Mouse (Mus musculus) cerebellum, adult (tissue): ENCODE data around the gene Cmtm2b.

ENCODE experiments used
- ATAC-seq: cut with Nextera tagmentation; 2 replicates; pipeline ENCODE4 v1.9.2; 2017; ENCODE audit warnings: mild to moderate bottlenecking, moderate library complexity, mixed read lengths; ENCODE audit not compliant: insufficient number of reproducible peaks, low FRiP score, low TSS enrichment

Cmtm2b gene

GRCm38 (mm10) chr8:104341106-104341561 is 19.1 kb downstream of the Cmtm2b start:
- ATAC-seq = no peak

GRCm38 (mm10) chr8:104341678-104342077 is 19.6 kb downstream of the Cmtm2b start:
- no peak for ATAC-seq

DNA sequence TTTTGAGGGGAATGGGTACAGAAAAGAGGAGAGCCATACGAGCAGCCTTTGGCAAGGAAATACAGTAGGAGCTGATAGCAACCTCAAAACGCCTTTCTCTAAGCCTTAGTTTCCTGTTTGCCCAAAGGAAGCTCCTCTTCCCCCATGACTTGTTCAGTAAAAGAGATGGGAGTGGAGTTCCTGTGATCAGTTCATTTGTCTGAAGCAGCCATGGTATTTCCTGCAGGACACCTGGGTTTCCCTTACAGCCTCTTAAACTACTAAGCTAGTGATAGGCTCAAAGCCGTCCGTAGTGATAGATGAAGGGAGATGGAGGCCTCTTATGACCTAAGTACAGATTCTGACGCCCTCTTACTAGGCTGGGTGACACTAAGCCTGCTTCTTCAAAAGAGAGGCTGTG is 20.4 kb downstream of the Cmtm2b start:
- no peak for ATAC-seq

GRCm38 (mm10) chr8:104343957-104344356 is 21.9 kb downstream of the Cmtm2b start:
- ATAC-seq = peak; percentile 76

- no peak for ATAC-seq
Measured at GRCm38 (mm10) chr8:104344622-104345021, 22.6 kb downstream of the Cmtm2b start.

GRCm38 (mm10) chr8:104346706-104347105 is 24.7 kb downstream of the Cmtm2b start:
- ATAC-seq = no peak

GRCm38 (mm10) chr8:104348971-104349370 is 26.9 kb downstream of the Cmtm2b start:
- ATAC-seq = no peak

- ATAC-seq = no peak
Measured at GRCm38 (mm10) chr8:104350047-104350446, 28.0 kb downstream of the Cmtm2b start.

- no peak for ATAC-seq
Measured at GRCm38 (mm10) chr8:104353186-104353585, 31.2 kb downstream of the Cmtm2b start.

GRCm38 (mm10) chr8:104354504-104354903 is 32.5 kb downstream of the Cmtm2b start:
- ATAC-seq = no peak

DNA sequence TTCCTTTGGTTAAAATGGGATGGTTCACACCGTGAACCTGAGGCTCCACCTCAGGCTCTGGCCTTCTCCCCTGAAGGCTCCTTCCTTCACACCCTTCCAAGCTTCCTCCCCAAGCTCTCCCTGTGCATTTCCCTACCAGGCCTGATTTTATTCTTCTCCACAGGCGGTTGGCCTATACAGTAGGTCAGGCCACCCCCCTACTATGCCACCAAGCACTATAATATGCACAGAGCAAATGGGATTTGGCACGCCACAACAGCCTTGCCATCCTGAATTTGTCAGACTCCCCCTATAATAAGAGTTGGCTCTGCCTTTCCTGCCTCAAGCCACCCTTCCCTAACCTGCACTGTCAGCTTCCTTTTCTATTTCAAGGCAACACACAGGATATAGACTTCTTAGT is 36.6 kb downstream of the Cmtm2b start:
- no peak for ATAC-seq

DNA sequence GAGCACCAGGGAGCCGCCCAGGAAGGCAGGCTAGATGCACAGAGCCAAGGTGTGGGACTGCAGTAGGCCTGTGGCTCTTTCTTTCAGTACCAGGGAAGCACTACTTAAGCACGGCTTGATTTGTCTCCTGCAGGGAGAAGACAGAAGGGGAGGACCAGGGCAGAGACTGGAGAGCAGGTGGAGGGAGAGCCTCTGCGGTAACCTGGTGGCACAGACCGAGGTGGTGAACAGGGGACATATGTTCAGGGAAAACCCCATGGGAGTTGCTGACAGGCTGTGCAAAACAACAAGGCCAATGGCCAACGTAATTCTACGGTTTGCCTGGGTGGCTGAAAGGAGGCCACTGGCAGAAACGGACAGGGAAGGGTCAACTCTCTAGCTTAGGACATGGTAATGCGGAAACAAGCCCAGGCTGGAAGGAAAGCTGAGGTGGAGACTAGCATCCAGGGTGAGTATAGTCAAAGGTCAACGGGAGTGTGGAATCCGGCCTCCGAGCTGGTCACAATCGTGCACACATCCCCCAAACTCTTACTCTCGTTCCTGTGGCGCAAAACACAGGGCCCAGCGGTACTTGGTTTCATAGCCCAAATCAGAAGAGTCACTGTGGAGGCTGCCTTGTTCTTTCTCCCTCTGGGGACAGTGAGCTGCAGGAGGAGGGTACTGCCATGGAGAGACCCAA is 37.9 kb downstream of the Cmtm2b start:
- ATAC-seq = peak; percentile 76

- ATAC-seq = no peak
Measured at GRCm38 (mm10) chr8:104365695-104366094, 43.7 kb downstream of the Cmtm2b start.

DNA sequence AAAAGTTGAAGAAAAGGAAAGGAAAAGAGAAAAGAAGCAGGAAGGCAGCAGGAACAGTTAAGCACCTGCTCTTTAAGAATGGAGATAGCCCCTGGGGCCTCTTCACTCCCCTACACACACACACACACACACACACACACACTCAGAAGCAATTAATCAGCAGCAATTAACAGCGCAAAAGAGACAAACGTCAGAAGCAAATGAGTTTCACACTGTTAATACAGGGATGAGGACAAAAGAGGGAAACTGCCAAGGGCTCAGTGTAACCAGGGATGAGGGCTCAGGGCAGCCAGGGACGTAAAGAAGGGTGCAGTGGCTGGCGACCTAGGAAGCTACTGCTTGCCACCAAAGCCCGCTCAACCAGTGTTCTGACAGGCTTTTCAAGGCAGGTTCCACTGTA is 45.4 kb downstream of the Cmtm2b start:
- no peak for ATAC-seq

GRCm38 (mm10) chr8:104369591-104369990 is 47.6 kb downstream of the Cmtm2b start:
- no peak for ATAC-seq

GRCm38 (mm10) chr8:104370071-104370470 is 48.0 kb downstream of the Cmtm2b start:
- ATAC-seq = no peak

DNA sequence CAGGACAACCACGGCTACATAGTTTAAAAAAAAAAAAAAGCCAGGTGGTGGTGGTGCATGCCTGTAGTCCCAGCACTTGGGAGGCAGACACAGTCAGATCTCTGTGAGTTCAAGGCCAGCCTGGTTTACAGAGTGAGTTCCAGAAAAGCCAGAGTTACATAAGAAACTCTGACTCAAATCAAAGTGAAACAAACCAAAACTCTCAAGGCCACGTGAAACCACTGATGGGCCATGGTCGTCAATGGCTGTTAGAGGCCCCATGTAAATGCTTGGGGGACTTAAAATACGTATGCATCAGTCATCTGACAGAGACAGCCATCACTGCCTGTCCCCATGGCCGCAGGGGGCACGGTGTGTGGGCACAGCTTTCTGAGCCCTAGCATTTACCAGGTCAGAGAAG is 49.1 kb downstream of the Cmtm2b start:
- no peak for ATAC-seq

GRCm38 (mm10) chr8:104373779-104374178 is 51.7 kb downstream of the Cmtm2b start:
- ATAC-seq = no peak

GRCm38 (mm10) chr8:104374269-104374668 is 52.2 kb downstream of the Cmtm2b start:
- ATAC-seq = no peak

DNA sequence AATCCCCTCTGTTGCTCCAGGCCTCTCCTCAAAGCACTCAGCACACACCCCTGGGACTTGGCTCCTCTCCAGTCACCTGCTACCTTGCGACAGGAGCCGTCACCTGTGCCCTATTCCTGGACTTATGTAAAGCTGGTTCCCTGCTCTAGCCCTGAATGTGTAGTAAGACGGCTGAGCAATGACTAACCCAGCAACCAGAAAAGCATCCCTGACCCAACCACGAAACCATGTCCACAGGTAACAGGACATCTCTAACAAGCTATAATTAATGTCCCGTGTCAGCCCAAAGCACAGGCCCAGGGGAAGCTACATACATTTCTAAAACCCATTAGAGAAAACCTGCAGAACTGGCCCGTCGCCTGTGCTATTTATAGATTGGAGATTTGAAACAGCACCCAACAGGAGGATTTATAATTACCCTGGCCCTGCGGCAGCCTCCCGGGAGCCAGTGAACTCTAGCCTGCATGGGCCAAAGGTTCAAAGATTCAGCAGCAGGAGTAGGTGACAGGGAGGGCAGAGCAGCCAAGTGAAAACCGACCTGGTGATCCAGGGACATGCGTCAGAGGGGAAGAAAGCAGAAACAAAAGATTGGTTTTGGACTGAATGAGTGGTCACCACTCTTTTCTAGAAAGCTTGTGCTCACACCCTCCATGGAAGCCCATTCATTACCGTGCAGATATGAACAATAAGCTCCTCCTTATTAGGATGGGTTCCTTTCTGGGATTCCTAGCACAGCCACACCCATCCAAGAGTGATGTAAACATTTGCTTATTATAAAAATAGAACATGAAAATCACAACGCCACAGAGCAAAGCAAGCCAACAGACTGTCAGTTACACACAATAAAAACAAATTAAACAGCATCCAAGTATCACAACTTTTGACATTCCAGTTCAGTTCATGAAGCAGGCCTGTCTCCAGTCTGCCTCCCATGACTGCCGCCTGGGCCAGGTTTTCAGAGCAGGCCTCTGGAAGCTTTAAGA is 53.1 kb downstream of the Cmtm2b start:
- ATAC-seq = peak; percentile 56

GRCm38 (mm10) chr8:104375959-104376358 is 53.9 kb downstream of the Cmtm2b start:
- no peak for ATAC-seq
